10 mouse cellular contexts compared by ENCODE assay signal in genomic region chr2:38164326-38165035, GRCm38 (mm10).
A peak's percentile ranks its signal among the peaks of the same experiment; 100 is the strongest.
DNase-seq lines count a peak whose midpoint lies in the region; ATAC-seq lines count a peak whose summit lies in the region.
"Had no signal": no experiment of that assay in that cellular context is flagged by ENCODE, and none has a peak within 500 bp of the region (broad histone marks: within the 10 kb centered on the region; RNA-seq: fewer than 3 reads in every experiment).

No protein-coding gene starts in this region.

- peak overlapping the region; percentile 20 for H3K4me3 ChIP-seq in liver, embryonic 13.5 days (replicated peaks)
- H3K4me3 ChIP-seq in embryonic facial prominence, embryonic 10.5 days: no peak overlapping the region

- no peaks in the 10 kb centered on the region for H3K27me3 ChIP-seq in liver, embryonic 13.5 days
- H3K27me3 ChIP-seq in embryonic facial prominence, embryonic 10.5 days (replicated peaks; ENCODE audit: low read depth, poor library complexity, severe bottlenecking): no peaks in the 10 kb centered on the region

- peak overlapping the region; percentile 59 for H3K4me2 ChIP-seq in liver, embryonic 13.5 days

- no peak overlapping the region for H3K27ac ChIP-seq in liver, embryonic 13.5 days
- no peak overlapping the region for H3K27ac ChIP-seq in embryonic facial prominence, embryonic 10.5 days (replicated peaks)

- H3K9ac ChIP-seq in liver, embryonic 13.5 days: peak overlapping the region; percentile 55

- no peaks in the 10 kb centered on the region for H3K36me3 ChIP-seq in liver, embryonic 13.5 days
- no peaks in the 10 kb centered on the region for H3K36me3 ChIP-seq in embryonic facial prominence, embryonic 10.5 days (replicated peaks)

- 49% methylated on average over 5 of the region's 5 CpGs for WGBS in liver, embryonic 13.5 days (ENCODE audit: insufficient replicate concordance)
- 62% methylated on average over 5 of the region's 5 CpGs for WGBS in embryonic facial prominence, embryonic 10.5 days

- peak; percentile 15 for DNase-seq in gastrocnemius, adult 18-20 months (ENCODE audit: low spot score)
- no peak for DNase-seq in gastrocnemius, adult 8-10 months (ENCODE audit: low spot score in 2 of 2)
- peak; percentile 67 for DNase-seq in 416B (ENCODE audit: low read depth)
- no peak for DNase-seq in liver, embryonic 13.5 days
- DNase-seq in right cerebral cortex, postnatal 4 days: no peak
- DNase-seq in embryonic facial prominence, embryonic 10.5 days (ENCODE audit: low spot score): no peak
- no peak for DNase-seq in cerebellum, adult 18-20 months
- DNase-seq: cerebellum, adult 2 months; gastrocnemius, postnatal 10 days had no signal

- no peaks in the 10 kb centered on the region for H3K9me3 ChIP-seq in liver, embryonic 13.5 days (replicated peaks)
- H3K9me3 ChIP-seq in embryonic facial prominence, embryonic 10.5 days: no peaks in the 10 kb centered on the region

- H3K4me1 ChIP-seq in liver, embryonic 13.5 days (replicated peaks): peaks cover 46% of the 10 kb centered on the region
- peaks cover 7% of the 10 kb centered on the region; the same call in 1 of the 2 replicates for H3K4me1 ChIP-seq in embryonic facial prominence, embryonic 10.5 days

- ATAC-seq in erythroid progenitor cell, adult 5-6 weeks (replicated peaks; ENCODE audit: low FRiP score, poor library complexity, severe bottlenecking): peak; percentile 58
- no peak for ATAC-seq in liver, embryonic 13.5 days (ENCODE audit: low read depth)

Comparison
In these comparisons a context has a peak if more than half of its experiments do, and no peak if none do; other contexts are left out.
1. DNase-seq: peak in gastrocnemius, adult 18-20 months (single experiment) and 416B (single experiment); none in gastrocnemius, adult 8-10 months (0 of 2), liver, embryonic 13.5 days (single experiment), right cerebral cortex, postnatal 4 days (single experiment), embryonic facial prominence, embryonic 10.5 days (single experiment) and cerebellum, adult 18-20 months (0 of 2).